8 mouse cellular contexts compared by ENCODE assay signal in the genomic region with DNA sequence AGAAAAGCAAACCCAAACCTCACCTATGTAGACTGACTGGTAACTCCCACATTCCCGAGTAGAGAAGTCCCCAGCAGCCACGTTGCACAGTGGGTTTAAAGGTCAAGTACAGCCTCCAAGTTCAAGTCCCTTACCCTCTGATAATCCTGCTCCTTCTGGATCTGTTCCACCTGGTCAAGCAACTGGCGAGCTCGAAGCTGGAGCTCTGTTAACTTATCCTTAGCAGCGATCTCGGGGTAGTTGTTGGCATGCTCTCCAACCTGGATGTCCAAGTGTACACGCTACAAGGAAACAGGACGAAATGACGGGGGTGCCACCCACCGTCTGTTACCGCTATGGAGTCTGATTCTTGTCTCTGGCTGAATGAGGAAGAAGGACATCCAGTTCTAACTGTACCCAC. TPM values are rescaled to one million over a fixed set of nuclear protein-coding genes. Genes with fewer than 3 reads are reported as not detected.
DNase-seq lines count a peak whose midpoint lies in the region; ATAC-seq and TF ChIP-seq lines count a peak whose summit lies in the region.

No protein-coding gene starts in this region.

- WGBS in heart, adult 2 months: 26% methylated on average over 11 of the region's 11 CpGs
- WGBS in hindbrain, embryonic 16.5 days: 51% methylated on average over 11 of the region's 11 CpGs
- 23% methylated on average over 11 of the region's 11 CpGs for WGBS in liver, postnatal 0 days (ENCODE audit: insufficient replicate concordance)

- H3K4me2 ChIP-seq in hindbrain, embryonic 16.5 days (ENCODE audit: low read length): peak overlapping the region; percentile 95
- H3K4me2 ChIP-seq in liver, postnatal 0 days (ENCODE audit: low read depth, low read length): peak overlapping the region; percentile 99

- intact Hi-C loops in heart, adult 2 months (cut with DNase I): loop anchor here (2.0 kb wide), 1 partner anchor 17 kb away; a partner anchor contains a TSS
- intact Hi-C loops in heart, postnatal 25 days (cut with DNase I): no loop called here

- peaks cover 9% of the 10 kb centered on the region for H3K4me1 ChIP-seq in heart, adult 2 months (ENCODE audit: control insufficient read depth, insufficient read depth, low read length)
- H3K4me1 ChIP-seq in hindbrain, embryonic 16.5 days (ENCODE audit: control insufficient read depth, insufficient read depth, low read depth, low read length): peaks cover 21% of the 10 kb centered on the region
- H3K4me1 ChIP-seq in liver, postnatal 0 days (ENCODE audit: insufficient read depth): peaks cover 17% of the 10 kb centered on the region

- peak overlapping the region; percentile 74; the same call in 1 of the 2 replicates for H3K9ac ChIP-seq in heart, adult 2 months (ENCODE audit: low read depth, low read length)
- peak overlapping the region; percentile 92 for H3K9ac ChIP-seq in hindbrain, embryonic 16.5 days (ENCODE audit: low read depth, low read length)
- peak overlapping the region; percentile 90 for H3K9ac ChIP-seq in liver, postnatal 0 days (replicated peaks)

- H3K27ac ChIP-seq in heart, adult 2 months: no peak overlapping the region; the same call in 1 of the 2 replicates
- H3K27ac ChIP-seq in hindbrain, embryonic 16.5 days (ENCODE audit: low read depth, low read length): no peak overlapping the region
- H3K27ac ChIP-seq in liver, postnatal 0 days (ENCODE audit: low read depth): peak overlapping the region; percentile 76

- no peak for DNase-seq in heart, adult 2 months
- no peak for DNase-seq in heart, postnatal 25 days (ENCODE audit: low spot score)
- peak; percentile 33 for DNase-seq in MN1 (ENCODE audit: low spot score)
- DNase-seq in liver, postnatal 0 days: peak; percentile 29
- DNase-seq in adrenal gland, postnatal 4 days (ENCODE audit: low spot score in 2 of 2): no peak
- DNase-seq in thymus, postnatal 14 days: no peak

- peak overlapping the region; percentile 75 for H3K4me3 ChIP-seq in heart, adult 2 months
- peak overlapping the region; percentile 83 for H3K4me3 ChIP-seq in hindbrain, embryonic 16.5 days (ENCODE audit: low read length)
- H3K4me3 ChIP-seq in liver, postnatal 0 days (ENCODE audit: low read depth, low read length): peak overlapping the region; percentile 91

- H3K79me2 ChIP-seq in heart, adult 2 months (replicated peaks; ENCODE audit: control insufficient read depth, insufficient read depth, low read length): no peaks in the 10 kb centered on the region

- H3K9me3 ChIP-seq in hindbrain, embryonic 16.5 days (ENCODE audit: control insufficient read depth, low read length): no peaks in the 10 kb centered on the region
- H3K9me3 ChIP-seq in liver, postnatal 0 days (ENCODE audit: low read length): no peaks in the 10 kb centered on the region

- no peaks in the 10 kb centered on the region for H3K27me3 ChIP-seq in heart, adult 2 months (ENCODE audit: control insufficient read depth, insufficient read depth, low read length)
- no peaks in the 10 kb centered on the region for H3K27me3 ChIP-seq in hindbrain, embryonic 16.5 days (replicated peaks; ENCODE audit: control insufficient read depth, insufficient read depth, low read length)
- no peaks in the 10 kb centered on the region for H3K27me3 ChIP-seq in liver, postnatal 0 days (ENCODE audit: insufficient read depth, low read length)

- TF ChIP-seq EP300 in heart, adult 2 months (IDR thresholded peaks at IDR 0.05; ENCODE audit: insufficient read depth, low read depth, low read length): no peak
- TF ChIP-seq EP300 in liver, postnatal 0 days (IDR thresholded peaks at IDR 0.05; ENCODE audit: low read depth): no peak

- no peak for TF ChIP-seq POLR2A in heart, adult 2 months (IDR thresholded peaks at IDR 0.05; ENCODE audit: insufficient read depth, low read depth, low read length)

- no peak for TF ChIP-seq CTCF in heart, adult 2 months (IDR thresholded peaks at IDR 0.05)
- no peak for TF ChIP-seq CTCF in liver, postnatal 0 days (IDR thresholded peaks at IDR 0.05; ENCODE audit: low read depth)

- no peaks in the 10 kb centered on the region; the same call in 1 of the 2 replicates for H3K36me3 ChIP-seq in heart, adult 2 months (ENCODE audit: control insufficient read depth, insufficient read depth, low read length)
- H3K36me3 ChIP-seq in hindbrain, embryonic 16.5 days (ENCODE audit: control insufficient read depth, insufficient read depth, low read length): no peaks in the 10 kb centered on the region; the same call in 1 of the 2 replicates
- peaks cover 8% of the 10 kb centered on the region; the same call in 1 of the 2 replicates for H3K36me3 ChIP-seq in liver, postnatal 0 days (replicated peaks; ENCODE audit: insufficient read depth, low read length)

- ATAC-seq in hindbrain, embryonic 16.5 days: no peak
- no peak for ATAC-seq in liver, postnatal 0 days
- ATAC-seq in monocyte, adult 5-6 weeks (replicated peaks; ENCODE audit: insufficient number of reproducible peaks, low FRiP score, low TSS enrichment, poor library complexity, severe bottlenecking): no peak

RNA-seq across cellular contexts. Expression of a gene that starts 1.1 kb away (rescaled TPM):
- 10 to 100 TPM; 85.5 to 96.6 TPM for total RNA-seq in heart, adult 2 months (2021)
- 138 and 175 TPM in 2 replicates for polyA plus RNA-seq in heart, adult 2 months (2012; rRNA removed)
- total RNA-seq in heart, postnatal 25 days (2021): 10 to 100 TPM; 76.6 to 89.2 TPM
- polyA plus RNA-seq in hindbrain, embryonic 16.5 days (2015; fragmentation: Nextera tagmentation; extraction: Ambion mirVana): 111 and 119 TPM in 2 replicates
- 83.4 and 91.5 TPM in 2 replicates for polyA plus RNA-seq in liver, postnatal 0 days (2015; fragmentation: Nextera tagmentation; extraction: Ambion mirVana)
- total RNA-seq in adrenal gland, postnatal 4 days (2021): 100 to 1,000 TPM; 105 to 112 TPM
- 21.0 to 35.8 TPM (median 33.1 TPM) in 3 replicates for total RNA-seq in monocyte, adult 5-6 weeks (2017)

RNA-seq across cellular contexts. Expression of a gene that starts 6.0 kb away (rescaled TPM):
- total RNA-seq in heart, adult 2 months (2021): 10 to 100 TPM; 19.7 to 22.0 TPM
- 21.1 and 25.2 TPM in 2 replicates for polyA plus RNA-seq in heart, adult 2 months (2012; rRNA removed)
- 10 to 100 TPM; 22.5 to 23.8 TPM for total RNA-seq in heart, postnatal 25 days (2021)
- polyA plus RNA-seq in hindbrain, embryonic 16.5 days (2015; fragmentation: Nextera tagmentation; extraction: Ambion mirVana): 69.5 and 71.3 TPM in 2 replicates
- 32.5 and 33.8 TPM in 2 replicates for polyA plus RNA-seq in liver, postnatal 0 days (2015; fragmentation: Nextera tagmentation; extraction: Ambion mirVana)
- 10 to 100 TPM; 69.1 to 70.1 TPM for total RNA-seq in adrenal gland, postnatal 4 days (2021)
- total RNA-seq in monocyte, adult 5-6 weeks (2017): 8.9 to 37.0 TPM (median 20.5 TPM) in 3 replicates

RNA-seq across cellular contexts. Expression of a gene that starts 17.8 kb away (rescaled TPM):
- total RNA-seq in heart, adult 2 months (2021): 1,000 to 10,000 TPM; 1,611 to 1,957 TPM
- 1,204 and 1,461 TPM in 2 replicates for polyA plus RNA-seq in heart, adult 2 months (2012; rRNA removed)
- 1,000 to 10,000 TPM; 1,619 to 1,687 TPM for total RNA-seq in heart, postnatal 25 days (2021)
- 142 and 153 TPM in 2 replicates for polyA plus RNA-seq in hindbrain, embryonic 16.5 days (2015; fragmentation: Nextera tagmentation; extraction: Ambion mirVana)
- 48.0 and 50.1 TPM in 2 replicates for polyA plus RNA-seq in liver, postnatal 0 days (2015; fragmentation: Nextera tagmentation; extraction: Ambion mirVana)
- 100 to 1,000 TPM; 315 to 321 TPM for total RNA-seq in adrenal gland, postnatal 4 days (2021)
- 81.0 to 137 TPM (median 90.9 TPM) in 3 replicates for total RNA-seq in monocyte, adult 5-6 weeks (2017)

RNA-seq across cellular contexts. Expression of a gene that starts 43.7 kb away (rescaled TPM):
- total RNA-seq in heart, adult 2 months (2021): under 1 TPM in 1 of 2 experiments, not detected in 1; 0.08 TPM
- polyA plus RNA-seq in heart, adult 2 months (2012; rRNA removed): 0.25 and 0.38 TPM in 2 replicates
- total RNA-seq in heart, postnatal 25 days (2021): not detected
- 0.04 TPM in 1 of 2 replicates, not detected in the other for polyA plus RNA-seq in hindbrain, embryonic 16.5 days (2015; fragmentation: Nextera tagmentation; extraction: Ambion mirVana)
- polyA plus RNA-seq in liver, postnatal 0 days (2015; fragmentation: Nextera tagmentation; extraction: Ambion mirVana): not detected in 2 replicates
- under 1 TPM in 1 of 2 experiments, not detected in 1; 0.06 TPM for total RNA-seq in adrenal gland, postnatal 4 days (2021)
- not detected in 3 replicates for total RNA-seq in monocyte, adult 5-6 weeks (2017)

Comparison
In these comparisons a context has a peak if more than half of its experiments do, and no peak if none do; other contexts are left out.
1. DNase-seq: peak in MN1 (single experiment) and liver, postnatal 0 days (single experiment); none in heart, adult 2 months (0 of 2), heart, postnatal 25 days (single experiment), adrenal gland, postnatal 4 days (0 of 2) and thymus, postnatal 14 days (single experiment).
2. RNA of a gene that starts 17.8 kb away (total RNA-seq): 1,611 to 1,957 TPM in heart, adult 2 months and 1,619 to 1,687 TPM in heart, postnatal 25 days; 315 to 321 TPM in adrenal gland, postnatal 4 days and 81.0 to 137 TPM in monocyte, adult 5-6 weeks; every median in the first group is over 4 times any median in the second.
3. Peak in every context shown above with its lines, with median percentiles within 50 percentile points of each other: H3K4me3 ChIP-seq and H3K9ac ChIP-seq.